Mouse (Mus musculus) liver, embryonic 14.5 days (tissue): ENCODE results near the gene Kctd2. TPM values are rescaled to one million over a fixed set of nuclear protein-coding genes. Genes with fewer than 3 reads are reported as not detected.
A peak's percentile ranks its signal among the peaks of the same experiment; 100 is the strongest.

Experiments used
- ATAC-seq: fragments of 200-750 bp; cut with Nextera tagmentation; 2 replicates; pipeline ENCODE4 v1.8.0; 2017; ENCODE audit warnings: moderate number of reproducible peaks, mild to moderate bottlenecking, moderate library complexity; ENCODE audit not compliant: insufficient read depth
- DNase-seq, 3 experiments: peaks; one replicate each; pipeline ENCODE4 v3.0.0-alpha.2; 2012 to 2013; ENCODE audit warnings: low read depth in 3 of 3, low spot score in 3 of 3
- H3K27ac ChIP-seq: fragments of 300-500 bp; sonication (generic); 2 replicates; pipeline ENCODE4 v1.5.1; 2014; ENCODE audit warnings: moderate library complexity, mild to moderate bottlenecking, control low read depth, inconsistent platforms
- H3K27me3 ChIP-seq: fragments of 300-500 bp; sonication (generic); 2 replicates; pipeline ENCODE4 v1.6.1; 2014; ENCODE audit warnings: mild to moderate bottlenecking, low read length, moderate library complexity; ENCODE audit not compliant: control insufficient read depth, insufficient read depth
- H3K36me3 ChIP-seq: fragments of 300-500 bp; sonication (generic); replicated peaks from 2 replicates; pipeline ENCODE4 v1.6.1; 2014; ENCODE audit warnings: low read depth; ENCODE audit not compliant: control insufficient read depth, insufficient read depth
- H3K4me1 ChIP-seq, 2 experiments: fragments of 200-500 bp in 1 of 2; fragments of 300-500 bp in 1 of 2; sonication (generic) in 1 of 2; replicated peaks; 2 replicates each; pipeline ENCODE4 v1.6.1; 2012 to 2014; ENCODE audit warnings: antibody characterized with exemption in 1 of 2, inconsistent platforms in 1 of 2, low read length in 1 of 2; ENCODE audit not compliant: control insufficient read depth in 2 of 2, insufficient read depth in 2 of 2
- H3K4me2 ChIP-seq: fragments of 300-500 bp; sonication (generic); 2 replicates; pipeline ENCODE4 v1.6.1; 2014; ENCODE audit warnings: low read depth, mild to moderate bottlenecking, control low read depth, moderate library complexity
- H3K4me3 ChIP-seq, 2 experiments: fragments of 200-500 bp in 1 of 2; fragments of 300-500 bp in 1 of 2; sonication (generic) in 1 of 2; 2 replicates each; pipeline ENCODE4 v1.5.1; 2012 to 2014; ENCODE audit warnings: low read depth in 2 of 2, low read length in 2 of 2, mild to moderate bottlenecking in 2 of 2, control low read depth in 1 of 2, inconsistent platforms in 1 of 2, moderate library complexity in 1 of 2; ENCODE audit not compliant: insufficient read depth in 1 of 2
- H3K9ac ChIP-seq: fragments of 300-500 bp; sonication (generic); replicated peaks from 2 replicates; pipeline ENCODE4 v1.6.1; 2014; ENCODE audit warnings: mild to moderate bottlenecking, control low read depth, moderate library complexity
- H3K9me3 ChIP-seq: fragments of 300-500 bp; sonication (generic); 2 replicates; pipeline ENCODE4 v1.6.1; 2016; ENCODE audit warnings: low read length, mixed read lengths; ENCODE audit not compliant: control insufficient read depth
- CTCF ChIP-seq: IDR thresholded peaks from 2 replicates; pipeline ENCODE4 v1.5.1; 2016; ENCODE audit warnings: antibody characterized with exemption, low read depth, control low read depth
- EP300 ChIP-seq: IDR thresholded peaks from 2 replicates; pipeline ENCODE4 v1.6.1; 2016; ENCODE audit warnings: antibody characterized with exemption, low read depth
- WGBS: fragments of 180-500 bp; shearing (Covaris S2); extraction: QIAGEN DNeasy Blood & Tissue Kit; methylation state at CpG from one replicate; pipeline ENCODE4 v1.1.7; 2014; ENCODE audit not compliant: insufficient replicate concordance; 5-methylcytosine and 5-hydroxymethylcytosine counted together
- polyA plus RNA-seq, 2 experiments: library from polyadenylated mRNA; depleted of rRNA in 1 of 2; stranded (reverse) in 1 of 2; unstranded in 1 of 2; fragments of >200 nt; fragmentation: Nextera tagmentation in 1 of 2; extraction: Ambion mirVana in 1 of 2; gene quantifications; 2 replicates each; pipeline versions ENCODE4 v1.2.1 to v1.2.3; 2012 to 2014

Gene Kctd2
- polyA plus RNA-seq, 2 experiments, result 5.2 to 5.8 TPM

DNA sequence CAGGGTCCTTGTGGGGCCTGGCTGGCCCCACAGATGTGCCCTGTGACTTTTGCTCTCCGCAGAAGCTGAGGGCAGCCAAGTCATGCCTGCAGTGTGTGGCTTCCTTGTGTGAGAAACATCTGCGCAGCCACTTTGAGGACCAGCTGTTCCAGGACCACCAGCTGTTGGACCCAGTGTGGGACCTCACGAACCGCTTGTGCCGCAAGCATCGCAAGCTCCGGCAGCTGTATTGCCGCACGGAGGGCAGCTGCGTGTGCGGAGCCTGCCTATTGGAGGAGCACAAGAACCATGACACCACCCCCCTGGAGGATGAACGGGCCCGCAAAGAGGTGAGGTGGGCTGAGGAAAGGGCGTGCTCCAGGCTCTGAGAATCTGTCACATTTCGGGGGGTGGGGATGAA lies 21.5 kb downstream of the Kctd2 start:
- no peaks in the 10 kb centered on the region; the same call in 1 of the 2 replicates for H3K9me3 ChIP-seq
- no peak for TF ChIP-seq CTCF
- TF ChIP-seq EP300, result no peak
- no peak overlapping the region for H3K9ac ChIP-seq
- H3K4me1 ChIP-seq, result peaks cover 0 to 5% of the 10 kb centered on the region in 2 experiments; a peak in 1 of 4 replicates
- DNase-seq, result no peak
- H3K27me3 ChIP-seq, result peaks cover under 1% of the 10 kb centered on the region
- H3K4me2 ChIP-seq, result no peak overlapping the region
- 54% methylated on average over 15 of the region's 15 CpGs for WGBS
- no peak overlapping the region for H3K4me3 ChIP-seq
- no peaks in the 10 kb centered on the region for H3K36me3 ChIP-seq
- no peak overlapping the region for H3K27ac ChIP-seq
- no peak for ATAC-seq

DNA sequence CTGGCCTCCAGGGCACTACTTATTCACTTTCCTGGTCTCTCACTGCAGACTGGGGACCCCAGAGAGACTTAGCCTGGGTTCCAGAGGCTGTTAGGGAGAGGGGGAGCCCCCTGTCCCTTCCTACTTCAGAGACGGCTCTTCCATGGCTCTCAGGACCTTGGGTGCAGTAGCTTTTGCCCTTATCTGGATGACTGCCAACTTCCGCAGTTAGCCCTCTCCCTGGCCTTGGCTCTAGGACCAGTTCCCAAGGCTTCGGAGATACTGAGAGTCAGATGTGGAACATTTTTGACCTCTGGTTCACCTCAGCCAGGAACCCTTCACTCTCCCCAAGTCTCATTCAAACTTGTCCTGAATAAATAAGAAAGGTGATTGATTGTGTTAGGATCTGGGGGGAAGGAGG lies 27.0 kb downstream of the Kctd2 start:
- Histone ChIP-seq H3K9me3 (no peaks in the 10 kb centered on the region), H3K36me3 (no peaks in the 10 kb centered on the region), H3K4me2 (peak overlapping the region; percentile 4; the same call in 1 of the 2 replicates), H3K9ac (no peak overlapping the region), H3K27ac (no peak overlapping the region), H3K4me3 (no peak overlapping the region), H3K27me3 (no peaks in the 10 kb centered on the region), H3K4me1 (peaks cover 0 to 20% of the 10 kb centered on the region in 2 experiments; a peak in 2 of 4 replicates)
- ATAC-seq (no peak), DNase-seq (no peak)
- WGBS, result 34% methylated on average over 3 of the region's 3 CpGs
- no peak for TF ChIP-seq CTCF
- no peak for TF ChIP-seq EP300

DNA sequence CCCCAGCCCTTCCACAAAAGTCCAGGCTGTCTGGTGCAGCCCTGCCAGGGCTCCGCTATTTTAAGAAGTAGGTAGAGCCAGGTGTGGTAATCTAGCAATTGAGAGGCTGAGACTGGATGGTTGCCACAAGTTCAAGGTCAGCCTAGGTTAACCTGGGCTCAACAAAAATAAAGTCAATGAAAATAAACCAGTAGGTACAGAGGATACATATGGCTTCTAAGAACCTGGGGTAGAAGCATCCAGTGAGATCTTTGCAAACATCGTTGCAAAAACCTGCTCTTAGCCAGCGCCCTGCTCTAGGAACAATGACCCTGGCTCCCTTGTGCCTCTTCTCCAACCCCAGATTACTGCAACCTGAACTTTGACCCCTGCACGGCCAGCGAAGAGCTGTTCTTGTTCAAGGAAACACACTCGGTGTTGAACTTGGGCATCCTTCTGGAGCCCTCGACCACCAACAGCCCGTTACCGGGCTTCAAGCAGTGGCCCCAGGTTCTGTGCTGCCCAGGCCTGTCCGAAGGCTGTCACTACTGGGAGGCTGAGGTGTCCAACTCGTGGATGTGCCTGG lies 27.5 kb downstream of the Kctd2 start:
- ATAC-seq (peak; percentile 23; the same call in 1 of the 2 replicates), DNase-seq (no peak)
- no peak overlapping the region for H3K9ac ChIP-seq
- H3K27me3 ChIP-seq, result no peaks in the 10 kb centered on the region
- peaks cover 0 to 20% of the 10 kb centered on the region in 2 experiments; a peak in 2 of 4 replicates for H3K4me1 ChIP-seq
- H3K4me2 ChIP-seq, result peak overlapping the region; percentile 4; the same call in 1 of the 2 replicates
- H3K27ac ChIP-seq, result no peak overlapping the region
- WGBS, result 60% methylated on average over 11 of the region's 11 CpGs
- H3K36me3 ChIP-seq, result no peaks in the 10 kb centered on the region
- TF ChIP-seq EP300 (no peak), CTCF (no peak)
- no peaks in the 10 kb centered on the region for H3K9me3 ChIP-seq
- no peak overlapping the region; a peak in 1 of 4 replicates for H3K4me3 ChIP-seq

DNA sequence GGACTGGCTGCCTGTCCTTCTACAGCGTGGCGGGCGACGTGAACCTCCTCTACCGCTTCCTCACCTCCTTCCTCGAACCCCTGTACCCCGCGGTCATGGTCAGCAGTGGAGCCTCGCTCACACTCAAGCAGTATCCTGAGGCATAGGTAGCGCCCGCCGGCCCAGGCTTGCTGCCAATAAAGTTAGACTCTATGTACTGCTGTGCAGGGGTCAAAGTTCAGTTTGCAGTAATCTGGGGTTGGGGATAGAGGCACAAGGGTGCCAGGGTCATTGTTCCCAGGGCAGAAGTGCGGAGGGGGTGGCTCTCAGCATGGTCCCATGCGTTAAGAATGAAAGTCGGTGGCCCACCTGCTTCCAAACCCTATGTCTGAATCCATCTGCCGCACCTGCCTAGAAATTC lies 28.1 kb downstream of the Kctd2 start:
- Histone ChIP-seq H3K9ac (no peak overlapping the region), H3K36me3 (no peaks in the 10 kb centered on the region), H3K27ac (no peak overlapping the region), H3K4me2 (no peak overlapping the region), H3K27me3 (no peaks in the 10 kb centered on the region), H3K9me3 (no peaks in the 10 kb centered on the region), H3K4me1 (peaks cover 0 to 20% of the 10 kb centered on the region in 2 experiments; a peak in 2 of 4 replicates), H3K4me3 (no peak overlapping the region)
- no peak for TF ChIP-seq EP300
- no peak for TF ChIP-seq CTCF
- DNase-seq, result no peak
- ATAC-seq, result peak; percentile 56; the same call in 1 of the 2 replicates
- WGBS, result 62% methylated on average over 16 of the region's 16 CpGs

GRCm38 (mm10) chr11:115448998-115449397 lies 29.1 kb downstream of the Kctd2 start:
- Histone ChIP-seq H3K4me1 (peaks cover 0 to 20% of the 10 kb centered on the region in 2 experiments; a peak in 2 of 4 replicates), H3K27ac (no peak overlapping the region; the same call in 1 of the 2 replicates), H3K9me3 (no peaks in the 10 kb centered on the region), H3K4me2 (no peak overlapping the region), H3K4me3 (no peak overlapping the region), H3K9ac (no peak overlapping the region), H3K36me3 (no peaks in the 10 kb centered on the region), H3K27me3 (no peaks in the 10 kb centered on the region)
- TF ChIP-seq CTCF (no peak), EP300 (no peak)
- WGBS, result 64% methylated on average over 7 of the region's 7 CpGs
- no peak for ATAC-seq
- no peak for DNase-seq
